In the genomic region with DNA sequence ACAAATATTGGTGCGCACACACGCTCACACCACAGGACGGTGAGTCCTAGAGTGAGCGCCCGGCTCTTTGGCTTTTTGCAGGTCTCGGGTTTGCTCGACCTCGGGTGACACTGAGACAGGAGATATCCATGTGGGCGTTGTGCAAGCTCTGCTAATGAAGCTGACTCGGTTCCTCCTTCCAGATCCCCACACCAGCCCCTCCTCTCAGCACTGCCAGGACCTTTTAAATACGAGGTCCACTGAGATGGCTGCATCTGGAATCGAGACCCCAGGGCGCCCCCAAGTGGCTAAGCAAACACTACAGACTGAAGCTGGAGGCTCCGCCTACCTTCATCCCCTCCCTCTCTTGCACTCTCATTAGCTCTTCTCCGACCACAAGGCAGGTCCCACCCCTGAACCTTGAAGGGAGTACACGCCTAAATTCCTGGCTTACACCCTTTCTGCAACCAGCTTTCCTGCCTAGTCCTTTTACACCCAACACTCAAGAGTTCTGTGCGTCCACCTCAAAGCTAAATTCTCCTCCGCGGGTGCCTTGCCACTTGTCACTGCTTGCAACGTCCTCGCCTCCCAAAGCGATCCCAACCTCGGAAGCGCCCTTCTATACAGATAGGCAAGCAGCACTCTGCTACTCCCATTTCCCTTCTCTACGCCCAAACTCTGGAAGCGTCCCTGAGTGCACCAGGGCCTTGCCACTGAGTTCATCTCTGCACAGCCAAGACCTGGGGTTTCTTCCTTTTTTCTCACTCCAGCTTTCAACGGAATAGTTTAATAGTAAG, we compare ENCODE assay signal across 8 mouse cellular contexts. TPM values are rescaled to one million over a fixed set of nuclear protein-coding genes. Genes with fewer than 3 reads are reported as not detected.
A peak's percentile ranks its signal among the peaks of the same experiment; 100 is the strongest.
DNase-seq lines count a peak whose midpoint lies in the region; ATAC-seq lines count a peak whose summit lies in the region.

No protein-coding gene starts in this region.

- peak overlapping the region; percentile 64 for H3K4me3 ChIP-seq in brown adipose tissue, adult 24 weeks (ENCODE audit: insufficient read depth, low read depth, low read length)
- peak overlapping the region; percentile 66 to 73 for H3K4me3 ChIP-seq in heart, embryonic 14.5 days (ENCODE audit: control insufficient read depth in 1 of 2, insufficient read depth in 1 of 2, low read depth in 1 of 2, low read length in 2 of 2)
- peak overlapping the region; percentile 71 for H3K4me3 ChIP-seq in liver, embryonic 13.5 days (replicated peaks)
- H3K4me3 ChIP-seq in stomach, embryonic 16.5 days (replicated peaks; ENCODE audit: low read length): peak overlapping the region; percentile 84

- WGBS in heart, embryonic 14.5 days: 5% methylated on average over 27 of the region's 27 CpGs
- WGBS in liver, embryonic 13.5 days (ENCODE audit: insufficient replicate concordance): 3% methylated on average over 27 of the region's 27 CpGs
- WGBS in stomach, embryonic 16.5 days: 2% methylated on average over 27 of the region's 27 CpGs

- peak; percentile 83 for ATAC-seq in heart, embryonic 14.5 days (ENCODE audit: insufficient number of reproducible peaks, insufficient read depth, low FRiP score, low read depth)
- peak; percentile 85 for ATAC-seq in liver, embryonic 13.5 days (ENCODE audit: low read depth)
- ATAC-seq in stomach, embryonic 16.5 days (ENCODE audit: insufficient read depth, low FRiP score): peak; percentile 88

- peak; percentile 96 for DNase-seq in CD4-positive, CD25-positive, alpha-beta regulatory T cell, adult 2 months (ENCODE audit: low read depth, low spot score)
- DNase-seq in fat pad, adult 2 months (ENCODE audit: extremely low read depth, low read depth, low spot score): peak; percentile 91
- DNase-seq in kidney, postnatal 14 days: peak; percentile 96
- DNase-seq in liver, embryonic 13.5 days: peak; percentile 89
- peak; percentile 92 for DNase-seq in neural tube, embryonic 10.5 days (ENCODE audit: extremely low spot score, low spot score)

- peak overlapping the region; percentile 86 for H3K4me2 ChIP-seq in heart, embryonic 14.5 days (ENCODE audit: low read length)
- H3K4me2 ChIP-seq in liver, embryonic 13.5 days: peak overlapping the region; percentile 90
- peak overlapping the region; percentile 81 for H3K4me2 ChIP-seq in stomach, embryonic 16.5 days (ENCODE audit: low read depth, low read length)

- H3K9me3 ChIP-seq in heart, embryonic 14.5 days (ENCODE audit: control insufficient read depth, low read length): no peaks in the 10 kb centered on the region
- H3K9me3 ChIP-seq in liver, embryonic 13.5 days (replicated peaks): no peaks in the 10 kb centered on the region
- H3K9me3 ChIP-seq in stomach, embryonic 16.5 days (replicated peaks; ENCODE audit: control insufficient read depth, low read length): no peaks in the 10 kb centered on the region

- H3K27ac ChIP-seq in brown adipose tissue, adult 24 weeks (replicated peaks; ENCODE audit: low read depth, low read length): peak overlapping the region; percentile 76
- H3K27ac ChIP-seq in heart, embryonic 14.5 days (replicated peaks in 1 of 2; ENCODE audit: control insufficient read depth in 1 of 2, insufficient read depth in 1 of 2, low read depth in 2 of 2, low read length in 2 of 2): peak overlapping the region; percentile 90 to 93
- H3K27ac ChIP-seq in liver, embryonic 13.5 days: peak overlapping the region; percentile 94
- peak overlapping the region; percentile 99 for H3K27ac ChIP-seq in stomach, embryonic 16.5 days (ENCODE audit: low read length)

- H3K9ac ChIP-seq in heart, embryonic 14.5 days (ENCODE audit: low read length): peak overlapping the region; percentile 72
- H3K9ac ChIP-seq in liver, embryonic 13.5 days: peak overlapping the region; percentile 76
- H3K9ac ChIP-seq in stomach, embryonic 16.5 days (ENCODE audit: low read length): peak overlapping the region; percentile 87

- H3K27me3 ChIP-seq in heart, embryonic 14.5 days (ENCODE audit: control insufficient read depth, insufficient read depth, low read length): no peaks in the 10 kb centered on the region
- no peaks in the 10 kb centered on the region for H3K27me3 ChIP-seq in liver, embryonic 13.5 days
- H3K27me3 ChIP-seq in stomach, embryonic 16.5 days (ENCODE audit: control insufficient read depth, insufficient read depth, low read length): no peaks in the 10 kb centered on the region

- H3K36me3 ChIP-seq in heart, embryonic 14.5 days (ENCODE audit: control insufficient read depth, insufficient read depth, low read length): peaks cover 15% of the 10 kb centered on the region
- peaks cover 5% of the 10 kb centered on the region; the same call in 1 of the 2 replicates for H3K36me3 ChIP-seq in liver, embryonic 13.5 days
- H3K36me3 ChIP-seq in stomach, embryonic 16.5 days (ENCODE audit: control insufficient read depth, insufficient read depth, low read length): no peaks in the 10 kb centered on the region

- peaks cover 6% of the 10 kb centered on the region; the same call in 1 of the 2 replicates for H3K4me1 ChIP-seq in brown adipose tissue, adult 24 weeks (ENCODE audit: control insufficient read depth, insufficient read depth, insufficient read length, low read length)
- peaks cover 0 to 8% of the 10 kb centered on the region in 2 experiments; a peak in 2 of 4 replicates for H3K4me1 ChIP-seq in heart, embryonic 14.5 days (ENCODE audit: control insufficient read depth in 2 of 2, insufficient read depth in 2 of 2, low read length in 2 of 2)
- H3K4me1 ChIP-seq in liver, embryonic 13.5 days (replicated peaks): peaks cover 40% of the 10 kb centered on the region
- peaks cover 17% of the 10 kb centered on the region for H3K4me1 ChIP-seq in stomach, embryonic 16.5 days (ENCODE audit: control insufficient read depth, insufficient read depth, low read length)

RNA-seq across cellular contexts. Expression of a gene that starts 8.0 kb away (rescaled TPM):
- polyA plus RNA-seq in brown adipose tissue, adult 24 weeks (2012; ENCODE audit: insufficient read depth, insufficient read length, missing spikeins): 333 and 355 TPM in 2 replicates
- polyA plus RNA-seq in heart, embryonic 14.5 days (2014; fragmentation: Nextera tagmentation; extraction: Ambion mirVana): 68.4 and 74.3 TPM in 2 replicates
- polyA plus RNA-seq in liver, embryonic 13.5 days (2015; fragmentation: Nextera tagmentation; extraction: Ambion mirVana): 83.9 and 100 TPM in 2 replicates
- 159 and 172 TPM in 2 replicates for polyA plus RNA-seq in stomach, embryonic 16.5 days (2015; fragmentation: Nextera tagmentation; extraction: Ambion mirVana)

RNA-seq across cellular contexts. Expression of a gene that starts 8.2 kb away (rescaled TPM):
- 9.1 and 9.5 TPM in 2 replicates for polyA plus RNA-seq in brown adipose tissue, adult 24 weeks (2012; ENCODE audit: insufficient read depth, insufficient read length, missing spikeins)
- 9.5 TPM in 2 replicates for polyA plus RNA-seq in heart, embryonic 14.5 days (2014; fragmentation: Nextera tagmentation; extraction: Ambion mirVana)
- polyA plus RNA-seq in liver, embryonic 13.5 days (2015; fragmentation: Nextera tagmentation; extraction: Ambion mirVana): 4.1 and 6.1 TPM in 2 replicates
- 7.4 and 7.8 TPM in 2 replicates for polyA plus RNA-seq in stomach, embryonic 16.5 days (2015; fragmentation: Nextera tagmentation; extraction: Ambion mirVana)

RNA-seq across cellular contexts. Expression of a gene that starts 55.3 kb away (rescaled TPM):
- not detected in 2 replicates for polyA plus RNA-seq in brown adipose tissue, adult 24 weeks (2012; ENCODE audit: insufficient read depth, insufficient read length, missing spikeins)
- polyA plus RNA-seq in heart, embryonic 14.5 days (2014; fragmentation: Nextera tagmentation; extraction: Ambion mirVana): 0.23 and 0.43 TPM in 2 replicates
- 0.29 and 0.45 TPM in 2 replicates for polyA plus RNA-seq in liver, embryonic 13.5 days (2015; fragmentation: Nextera tagmentation; extraction: Ambion mirVana)
- 0.17 TPM in 1 of 2 replicates, not detected in the other for polyA plus RNA-seq in stomach, embryonic 16.5 days (2015; fragmentation: Nextera tagmentation; extraction: Ambion mirVana)

RNA-seq across cellular contexts. Expression of a gene that starts 59.0 kb away (rescaled TPM):
- not detected in 2 replicates for polyA plus RNA-seq in brown adipose tissue, adult 24 weeks (2012; ENCODE audit: insufficient read depth, insufficient read length, missing spikeins)
- not detected in 2 replicates for polyA plus RNA-seq in heart, embryonic 14.5 days (2014; fragmentation: Nextera tagmentation; extraction: Ambion mirVana)
- polyA plus RNA-seq in liver, embryonic 13.5 days (2015; fragmentation: Nextera tagmentation; extraction: Ambion mirVana): not detected in 2 replicates
- not detected in 2 replicates for polyA plus RNA-seq in stomach, embryonic 16.5 days (2015; fragmentation: Nextera tagmentation; extraction: Ambion mirVana)

Comparison
In these comparisons a context has a peak if more than half of its experiments do, and no peak if none do; other contexts are left out.
1. Peak in every context shown above with its lines: DNase-seq, ATAC-seq, H3K4me3 ChIP-seq and H3K27ac ChIP-seq.